ENCODE assay signal across 12 mouse cellular contexts in the genomic region with DNA sequence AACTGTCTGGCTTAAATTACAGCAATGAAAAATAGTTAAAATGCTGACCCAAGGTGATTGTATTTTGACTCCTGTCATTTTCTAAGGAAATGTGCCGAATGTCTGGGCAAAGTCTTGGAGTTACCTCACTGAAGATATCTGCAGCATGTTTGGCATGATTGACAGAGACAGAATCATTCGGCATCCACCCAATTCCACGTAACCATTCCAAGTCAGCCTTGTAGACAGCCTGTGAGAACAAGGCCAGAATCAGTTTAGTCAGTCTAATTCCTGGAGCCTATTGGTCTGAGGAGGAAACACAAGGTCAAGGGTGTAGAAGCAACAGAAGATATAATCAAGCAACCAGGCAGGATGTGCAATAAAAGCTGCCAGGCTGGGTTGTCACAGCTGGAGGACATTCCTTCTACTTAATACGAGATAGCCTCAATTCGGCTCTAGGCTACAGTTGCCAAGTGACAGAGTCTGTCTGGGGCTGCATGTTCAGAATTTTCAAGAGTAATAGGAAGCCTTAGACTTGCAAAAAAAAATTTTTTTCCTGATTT.
DNase-seq lines count a peak whose midpoint lies in the region; ATAC-seq lines count a peak whose summit lies in the region.
"Had no signal": no experiment of that assay in that cellular context is flagged by ENCODE, and none has a peak within 500 bp of the region (broad histone marks: within the 10 kb centered on the region; RNA-seq: fewer than 3 reads in every experiment).

No protein-coding gene starts in this region.

- no peak overlapping the region for H3K9ac ChIP-seq in kidney, embryonic 15.5 days
- H3K9ac ChIP-seq: liver, embryonic 15.5 days had no signal

- H3K36me3 ChIP-seq in kidney, embryonic 15.5 days = no peaks in the 10 kb centered on the region
- H3K36me3 ChIP-seq: forebrain, embryonic 10.5 days; liver, embryonic 15.5 days had no signal

- DNase-seq in adrenal gland, postnatal 10 days = peak; percentile 14
- no peak for DNase-seq in adrenal gland, postnatal 25 days
- peak; percentile 17 for DNase-seq in kidney, adult 9 months
- DNase-seq in adrenal gland, postnatal 36 days = peak; percentile 21 to 40
- DNase-seq in fibroblast of lung, adult 2 months (ENCODE audit: low read depth) = peak; percentile 7
- no peak for DNase-seq in right cerebral cortex, postnatal 10 days (ENCODE audit: low spot score in 2 of 2)
- DNase-seq in thymus, postnatal 10 days (ENCODE audit: low spot score in 2 of 2) = no peak
- DNase-seq: gastrocnemius, postnatal 36 days; right cerebral cortex, adult 18-20 months had no signal

- no peaks in the 10 kb centered on the region for H3K4me1 ChIP-seq in kidney, embryonic 15.5 days
- H3K4me1 ChIP-seq: liver, embryonic 15.5 days had no signal

- WGBS in kidney, embryonic 15.5 days = 36% methylated on average over 5 of the region's 5 CpGs

- no peak overlapping the region for H3K4me3 ChIP-seq in kidney, embryonic 15.5 days (replicated peaks)
- H3K4me3 ChIP-seq: forebrain, embryonic 10.5 days; liver, embryonic 15.5 days had no signal

- no peak overlapping the region for H3K4me2 ChIP-seq in kidney, embryonic 15.5 days
- H3K4me2 ChIP-seq: liver, embryonic 15.5 days had no signal

- H3K9me3 ChIP-seq in kidney, embryonic 15.5 days (replicated peaks) = no peaks in the 10 kb centered on the region
- H3K9me3 ChIP-seq: forebrain, embryonic 10.5 days; liver, embryonic 15.5 days had no signal

- no peak; the same call in 1 of the 2 replicates for ATAC-seq in kidney, embryonic 15.5 days (replicated peaks; ENCODE audit: low FRiP score)

- no peak overlapping the region for H3K27ac ChIP-seq in kidney, embryonic 15.5 days
- H3K27ac ChIP-seq: forebrain, embryonic 10.5 days; liver, embryonic 15.5 days had no signal

- H3K27me3 ChIP-seq in kidney, embryonic 15.5 days = no peaks in the 10 kb centered on the region
- H3K27me3 ChIP-seq: liver, embryonic 15.5 days had no signal

Comparison
In these comparisons a context has a peak if more than half of its experiments do, and no peak if none do; other contexts are left out.
1. DNase-seq: peak in adrenal gland, postnatal 10 days (single experiment), kidney, adult 9 months (single experiment), adrenal gland, postnatal 36 days (2 of 2) and fibroblast of lung, adult 2 months (single experiment); none in adrenal gland, postnatal 25 days (single experiment), right cerebral cortex, postnatal 10 days (0 of 2) and thymus, postnatal 10 days (0 of 2).